Comparison of ENCODE assay signal across 8 mouse cellular contexts in genomic region chr2:27936607-27937191, GRCm38 (mm10). TPM values are rescaled to one million over a fixed set of nuclear protein-coding genes. Genes with fewer than 3 reads are reported as not detected.
DNase-seq lines count a peak whose midpoint lies in the region; ATAC-seq and TF ChIP-seq lines count a peak whose summit lies in the region.
"Had no signal": no experiment of that assay in that cellular context is flagged by ENCODE, and none has a peak within 500 bp of the region (broad histone marks: within the 10 kb centered on the region; RNA-seq: fewer than 3 reads in every experiment).

No protein-coding gene starts in this region.

- H3K27me3 ChIP-seq in hindbrain, embryonic 14.5 days (ENCODE audit: control insufficient read depth, insufficient read depth, low read length) = no peaks in the 10 kb centered on the region
- no peaks in the 10 kb centered on the region for H3K27me3 ChIP-seq in lung, embryonic 14.5 days (ENCODE audit: insufficient read depth, low read length)

- no peak overlapping the region for H3K27ac ChIP-seq in hindbrain, embryonic 14.5 days
- H3K27ac ChIP-seq in lung, embryonic 14.5 days (ENCODE audit: low read depth) = peak overlapping the region; percentile 21; the same call in 1 of the 2 replicates
- H3K27ac ChIP-seq: macrophage had no signal

- ATAC-seq in hindbrain, embryonic 14.5 days (ENCODE audit: low FRiP score) = no peak
- ATAC-seq in lung, embryonic 14.5 days (ENCODE audit: insufficient read depth) = no peak

- H3K4me2 ChIP-seq in hindbrain, embryonic 14.5 days (replicated peaks) = no peak overlapping the region
- H3K4me2 ChIP-seq in lung, embryonic 14.5 days = no peak overlapping the region

- H3K4me3 ChIP-seq in hindbrain, embryonic 14.5 days (replicated peaks; ENCODE audit: low read length) = no peak overlapping the region
- H3K4me3 ChIP-seq in lung, embryonic 14.5 days (ENCODE audit: low read depth, low read length) = no peak overlapping the region

- WGBS in hindbrain, embryonic 14.5 days = 64% methylated on average over 9 of the region's 9 CpGs
- 46% methylated on average over 9 of the region's 9 CpGs for WGBS in lung, embryonic 14.5 days

- no peak for TF ChIP-seq CTCF in lung, embryonic 14.5 days (IDR thresholded peaks at IDR 0.05; ENCODE audit: low read depth)

- no peaks in the 10 kb centered on the region for H3K36me3 ChIP-seq in hindbrain, embryonic 14.5 days (replicated peaks; ENCODE audit: control insufficient read depth, insufficient read depth)
- peaks cover 26% of the 10 kb centered on the region; the same call in 1 of the 2 replicates for H3K36me3 ChIP-seq in lung, embryonic 14.5 days (ENCODE audit: insufficient read depth)

- H3K9me3 ChIP-seq in hindbrain, embryonic 14.5 days (ENCODE audit: control insufficient read depth, low read length) = no peaks in the 10 kb centered on the region
- H3K9me3 ChIP-seq in lung, embryonic 14.5 days (ENCODE audit: low read depth, low read length) = no peaks in the 10 kb centered on the region

- no peak overlapping the region for H3K9ac ChIP-seq in hindbrain, embryonic 14.5 days
- H3K9ac ChIP-seq in lung, embryonic 14.5 days = no peak overlapping the region

- H3K4me1 ChIP-seq in hindbrain, embryonic 14.5 days (replicated peaks; ENCODE audit: control insufficient read depth, insufficient read depth, low read length) = 0 out of 2 replicates have a peak, but pooled peaks cover 4% of the 10 kb centered on the region
- H3K4me1 ChIP-seq in lung, embryonic 14.5 days (ENCODE audit: insufficient read depth) = peaks cover 37% of the 10 kb centered on the region

- DNase-seq in Muller cell, postnatal 12 days (ENCODE audit: inconsistent ontology term) = peak; percentile 84
- peak; percentile 81 for DNase-seq in adrenal gland, adult 8-10 months
- peak; percentile 64 to 75 for DNase-seq in frontal cortex, postnatal 36 days (ENCODE audit: low spot score in 2 of 2)
- DNase-seq in hindbrain, embryonic 14.5 days (ENCODE audit: low spot score) = peak; percentile 70
- DNase-seq in lung, embryonic 14.5 days = peak; percentile 89
- peak; percentile 63 for DNase-seq in telencephalon, adult 2 months (ENCODE audit: low read depth, low spot score)
- DNase-seq in T-cell, adult 2 months (ENCODE audit: low spot score) = no peak

RNA-seq across cellular contexts. Expression of gene Col5a1, which starts 50.5 kb away (rescaled TPM):
- total RNA-seq in adrenal gland, adult 8-10 months (2022) = 10 to 100 TPM; 27.1 to 42.7 (median 35.2) TPM
- polyA plus RNA-seq in hindbrain, embryonic 14.5 days (2014; fragmentation: Nextera tagmentation; extraction: Ambion mirVana) = 12.2 and 14.7 TPM in 2 replicates
- 81.7 and 83.2 TPM in 2 replicates for polyA plus RNA-seq in lung, embryonic 14.5 days (2014; fragmentation: Nextera tagmentation; extraction: Ambion mirVana)
